Mouse (Mus musculus) thymus, postnatal 14 days (tissue): Measurements from ENCODE around the gene Slc25a33.
"Not testable (repeated sequence)": the region's sequence is repeated elsewhere in the genome, so short reads cannot be mapped to it uniquely, and the experiment has no call there.

Source experiments
- DNase-seq: peaks from one replicate; pipeline ENCODE4 v3.0.0; 2021

Gene Slc25a33

DNA sequence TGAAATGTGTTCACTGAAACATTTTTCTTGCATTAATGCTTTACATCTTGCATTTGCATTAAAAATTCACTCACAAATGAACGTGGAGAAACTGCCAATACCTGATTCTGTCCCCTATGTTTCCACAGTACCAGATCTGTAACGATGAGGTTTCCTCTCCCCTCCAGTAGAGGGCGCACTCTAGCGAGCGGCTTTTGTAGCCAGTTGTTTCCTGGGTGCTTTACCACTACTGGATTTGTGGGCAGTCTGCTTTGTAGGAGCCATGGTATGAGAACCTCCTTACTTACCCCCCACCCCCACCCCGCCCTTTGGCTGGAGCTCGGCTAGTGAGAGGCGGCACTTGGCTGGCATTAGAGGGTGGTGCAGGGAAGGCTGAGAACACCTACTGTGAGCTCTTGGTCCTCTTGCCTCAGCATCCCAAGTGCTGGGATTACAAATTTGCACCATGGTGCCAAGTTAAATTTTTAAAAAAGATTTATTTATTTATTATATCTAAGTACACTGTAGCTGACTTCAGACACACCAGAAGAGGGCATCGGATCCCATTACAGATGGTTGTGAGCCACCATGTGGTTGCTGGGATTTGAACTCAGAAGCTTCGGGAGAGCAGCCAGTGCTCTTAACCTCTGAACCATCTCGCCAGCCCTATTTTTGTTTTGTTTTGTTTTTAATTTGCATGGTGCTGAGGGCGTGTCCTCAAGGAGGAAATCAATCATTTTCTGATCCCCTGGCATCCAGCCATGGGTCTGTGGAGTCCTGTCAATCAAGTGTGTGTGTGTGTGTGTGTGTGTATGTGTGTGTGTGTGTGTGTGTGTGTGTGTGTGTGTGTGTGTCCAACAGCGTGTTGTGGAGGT is 19.3 kb upstream of the Slc25a33 start:
- peak; percentile 65 for DNase-seq

DNA sequence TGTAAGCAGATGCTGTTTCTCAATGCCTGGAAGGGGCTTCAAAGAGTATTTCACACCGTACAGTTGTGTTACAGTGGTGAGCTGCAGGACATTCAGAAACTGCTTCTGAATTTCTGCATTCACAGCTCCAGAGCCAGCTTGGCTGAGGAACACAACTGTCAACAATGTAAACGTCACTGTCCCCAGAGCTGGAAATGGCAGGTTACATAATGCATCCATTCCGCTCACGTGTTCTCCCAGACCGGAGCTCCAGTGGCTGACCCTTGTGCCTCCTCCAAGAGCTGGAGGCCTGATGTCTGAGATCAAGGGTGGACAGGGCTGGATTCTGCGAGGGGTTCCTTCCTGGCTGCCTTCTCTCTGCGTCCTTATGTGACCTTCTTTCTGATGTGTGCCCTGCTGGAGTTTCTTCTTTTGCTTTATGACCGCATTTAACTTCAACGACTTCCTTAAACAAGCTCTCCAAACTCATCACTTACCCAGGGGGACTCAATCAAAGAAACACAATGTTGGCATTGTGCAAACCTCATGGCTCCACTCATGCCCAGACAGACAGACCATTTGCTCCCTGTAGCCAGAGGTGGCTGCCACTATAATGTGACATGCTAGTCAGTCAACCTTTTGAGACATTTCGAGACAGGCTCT is 18.2 kb upstream of the Slc25a33 start:
- no peak for DNase-seq

DNA sequence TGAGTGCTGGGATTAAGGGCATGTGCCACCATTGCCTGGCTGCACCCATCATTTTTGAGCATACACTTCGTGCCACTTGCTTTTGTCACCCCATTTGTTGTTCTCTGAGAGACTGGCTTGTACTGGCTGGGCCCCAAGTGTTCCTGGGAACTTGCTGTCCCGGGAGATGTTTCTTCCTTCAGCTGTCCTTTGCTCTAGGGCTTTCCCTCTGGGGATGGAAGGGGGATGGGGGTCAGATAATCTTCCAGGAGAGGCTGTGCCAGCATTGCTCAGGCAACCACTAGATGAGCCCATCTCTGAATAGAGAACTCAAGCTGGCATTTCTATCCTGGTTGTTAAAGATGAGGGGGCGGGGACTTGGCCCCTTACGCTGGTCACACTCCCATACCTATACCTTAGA is 17.4 kb upstream of the Slc25a33 start:
- DNase-seq = no peak

DNA sequence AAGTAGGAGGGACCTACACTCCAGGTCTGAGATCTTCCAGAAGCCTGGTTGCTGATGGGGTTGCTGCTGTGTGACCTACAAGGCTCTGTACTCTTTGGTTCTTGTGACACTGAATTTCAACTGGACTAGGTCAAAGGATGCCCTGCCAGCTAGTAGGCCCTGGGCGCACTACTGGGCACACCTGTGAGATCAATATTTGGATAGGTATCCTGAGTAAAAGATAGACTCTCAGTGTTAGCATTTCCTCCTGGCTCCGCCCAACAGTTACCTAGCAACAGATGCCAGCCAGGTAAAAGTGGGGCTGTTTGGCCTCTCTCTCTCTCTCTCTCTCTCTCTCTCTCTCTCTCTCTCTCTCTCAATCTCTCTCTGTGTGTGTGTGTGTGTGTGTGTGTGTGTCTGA is 16.9 kb upstream of the Slc25a33 start:
- no peak for DNase-seq

DNA sequence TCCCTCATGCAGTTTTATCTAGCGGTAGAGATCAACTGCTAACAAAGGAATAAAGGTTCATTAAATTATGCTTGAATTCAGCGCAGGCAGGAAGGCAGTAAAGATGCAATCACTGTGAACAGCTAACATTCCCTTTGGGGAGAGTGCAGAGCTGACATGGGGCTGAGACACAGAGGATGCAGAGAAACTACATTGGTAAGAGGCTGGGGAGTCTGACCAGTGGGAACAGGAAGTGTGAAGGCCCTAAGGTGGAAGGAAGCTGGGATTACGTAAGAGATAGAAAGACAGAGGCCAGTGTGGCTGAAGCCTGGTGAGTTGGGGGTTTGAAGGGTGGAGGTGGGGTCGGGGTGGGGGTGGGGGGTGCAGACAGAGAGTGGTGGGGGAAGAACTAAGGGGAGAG is 16.5 kb upstream of the Slc25a33 start:
- no peak for DNase-seq

DNA sequence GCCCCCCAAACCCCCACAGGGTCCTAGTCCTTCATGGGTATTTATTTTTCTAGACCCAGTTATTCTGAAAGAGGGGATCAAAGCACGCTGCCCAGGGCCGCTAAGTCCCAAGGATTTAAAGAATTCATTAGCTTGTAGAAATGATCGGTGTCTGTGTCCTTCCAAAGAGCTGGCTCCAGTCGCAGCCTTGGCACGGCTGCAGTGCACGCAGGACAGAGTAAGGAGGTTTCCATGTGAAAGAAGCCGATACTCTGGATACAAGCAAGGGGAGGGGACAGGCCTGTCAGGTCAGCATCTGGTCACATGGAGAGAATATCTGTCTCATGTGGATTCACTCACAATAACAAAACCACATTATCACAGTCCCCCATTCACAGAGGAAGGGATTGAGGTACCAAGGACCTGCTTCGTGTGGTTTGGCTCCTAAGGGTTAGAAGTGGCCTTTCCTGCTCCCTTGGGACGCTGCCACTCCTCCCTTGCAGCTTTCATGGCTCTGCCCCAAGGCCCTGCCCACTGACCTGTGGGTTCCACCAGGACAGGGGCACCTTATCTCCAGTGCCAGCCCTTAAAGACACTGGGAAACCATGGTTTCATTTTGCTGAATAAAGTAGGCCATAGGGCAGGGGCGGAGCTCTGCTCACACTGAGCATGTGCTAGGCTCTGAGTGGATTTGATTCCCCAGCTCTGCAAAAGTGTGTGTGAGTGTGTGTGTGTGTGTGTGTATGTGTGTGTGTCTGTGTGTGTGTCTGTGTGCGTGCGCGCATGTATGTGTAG is 15.5 kb upstream of the Slc25a33 start:
- no peak for DNase-seq

DNA sequence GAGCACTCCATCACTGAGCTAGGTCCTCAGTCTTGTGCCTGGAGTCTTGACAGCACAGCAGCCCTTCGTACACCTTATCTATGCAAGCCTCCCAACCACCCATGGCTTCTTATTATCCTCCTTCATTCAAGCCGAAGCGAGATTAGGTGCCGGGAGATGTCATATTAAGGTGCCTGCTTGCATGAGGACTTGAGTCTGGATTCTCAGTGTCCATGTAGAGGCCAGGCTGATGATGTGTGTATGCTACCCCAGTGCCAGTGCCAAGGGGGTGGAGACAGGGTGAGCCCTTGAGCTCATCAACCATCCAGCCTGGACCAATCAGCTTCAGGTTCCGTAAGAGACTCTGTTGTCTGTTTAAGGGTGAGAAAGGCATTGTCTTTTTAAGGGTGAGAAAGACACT is 10.8 kb upstream of the Slc25a33 start:
- no peak for DNase-seq

DNA sequence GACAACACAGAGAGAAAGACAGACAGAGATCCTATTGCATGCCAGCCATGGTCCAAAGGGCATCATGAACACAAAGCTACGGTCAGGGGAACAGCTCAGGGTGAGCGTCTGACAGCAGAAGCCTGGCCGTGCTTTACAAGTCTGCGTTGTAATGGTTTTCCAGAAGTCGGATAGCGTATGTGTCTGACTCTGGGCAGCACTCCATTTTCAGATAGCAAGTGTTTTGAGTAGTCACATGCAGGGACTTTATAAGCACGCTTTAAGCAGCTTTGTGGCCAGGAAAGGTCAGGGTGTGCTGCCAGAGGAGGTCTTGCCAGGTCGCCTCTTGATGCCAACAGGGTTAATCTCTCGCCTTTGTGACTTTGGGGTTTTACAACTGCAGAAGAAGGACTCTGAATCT is 10.3 kb upstream of the Slc25a33 start:
- DNase-seq = no peak

DNA sequence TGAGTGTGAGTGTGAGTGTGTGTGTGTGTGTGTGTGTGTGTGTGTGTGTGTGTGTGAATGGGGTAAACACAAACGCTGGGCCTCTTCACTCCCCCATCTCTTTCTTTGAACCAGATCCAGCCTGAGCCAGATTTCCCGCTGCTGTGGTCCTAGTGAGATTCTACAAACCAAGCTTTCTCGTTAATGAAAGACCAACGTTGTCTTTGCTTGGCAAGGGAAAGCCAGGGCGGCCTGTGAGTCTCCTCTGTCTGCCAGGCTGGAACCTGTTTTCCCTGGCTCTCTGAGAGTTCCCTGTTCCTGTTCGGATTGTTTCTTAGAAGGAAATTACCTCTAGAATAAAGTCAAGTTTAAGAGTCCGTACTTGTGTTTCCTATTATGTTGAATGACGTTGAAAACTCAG is 8.9 kb upstream of the Slc25a33 start:
- DNase-seq = no peak

DNA sequence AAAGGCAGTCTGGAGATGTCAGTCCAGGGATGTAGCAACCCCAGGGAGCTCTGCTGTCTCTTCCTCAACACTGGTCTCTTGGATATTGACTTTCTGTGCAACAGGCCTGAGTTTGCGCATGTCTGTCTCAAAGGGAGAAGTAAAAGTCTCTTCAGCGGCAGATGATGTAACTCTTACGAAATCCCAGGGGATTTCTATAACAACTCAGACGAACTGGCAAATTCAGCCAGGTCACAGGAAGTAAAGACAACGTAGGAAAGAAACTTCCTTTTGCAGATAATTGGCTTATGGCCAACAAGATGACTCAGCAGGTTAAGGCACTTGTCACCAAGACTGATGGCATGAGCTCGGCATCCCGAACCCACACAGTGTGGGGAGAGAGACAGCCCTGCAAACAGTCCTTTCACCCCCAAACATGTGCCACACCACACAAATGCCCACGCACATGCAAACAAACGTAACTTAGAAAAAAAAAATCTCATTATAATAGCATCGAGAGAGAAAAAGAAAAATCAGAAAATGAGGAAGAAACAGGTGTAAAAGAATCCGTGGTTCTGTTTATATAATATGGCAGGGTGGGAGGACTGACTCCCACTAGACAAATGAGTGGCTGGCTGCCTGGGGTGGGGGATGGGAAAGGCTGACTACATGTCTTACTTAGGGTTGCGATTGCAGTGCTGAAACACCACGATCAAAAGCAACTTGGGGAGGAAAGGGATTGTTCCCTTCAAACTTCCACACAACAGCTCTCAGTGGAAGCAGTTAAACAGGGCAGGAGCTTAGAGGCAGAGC is 6.7 kb upstream of the Slc25a33 start:
- DNase-seq = no peak

DNA sequence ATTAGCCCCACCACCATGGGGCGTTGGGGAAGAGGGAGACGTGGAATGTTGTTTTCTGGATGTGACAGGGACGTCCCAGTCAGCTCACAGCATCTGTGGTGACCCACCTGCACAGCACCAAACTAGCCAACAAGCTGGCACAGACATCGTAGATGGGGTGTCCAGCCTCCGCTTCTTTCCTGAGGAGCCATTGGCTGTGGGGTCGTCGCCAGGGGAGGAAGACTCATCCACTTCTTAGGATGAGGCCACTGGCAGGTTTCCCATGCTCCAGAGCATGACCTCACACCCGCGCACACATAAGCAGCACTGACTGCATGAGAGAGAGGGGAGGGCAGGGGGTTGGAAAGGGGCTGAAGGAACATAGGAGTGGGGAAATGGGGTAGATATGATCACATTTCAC is 5.9 kb upstream of the Slc25a33 start:
- no peak for DNase-seq

DNA sequence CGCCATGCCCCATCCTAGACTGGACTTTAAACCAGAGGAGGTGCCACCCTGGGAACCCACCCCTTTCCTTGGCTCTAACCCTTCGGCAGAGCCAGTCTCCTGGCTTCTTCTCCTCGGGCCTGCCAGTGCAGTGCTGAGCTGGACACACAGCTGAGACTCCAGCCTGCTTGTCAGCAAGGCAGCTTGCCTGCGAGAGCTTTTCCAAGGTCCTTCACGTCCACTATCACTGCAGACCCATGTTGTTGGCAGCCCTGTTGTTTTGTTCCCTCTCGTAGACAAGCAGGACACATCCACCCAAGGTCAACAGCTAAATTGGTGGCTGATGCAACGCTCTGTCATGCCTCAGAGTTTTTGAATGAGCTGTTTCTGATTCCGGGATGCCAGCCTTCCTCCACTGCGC is 3.0 kb upstream of the Slc25a33 start:
- no peak for DNase-seq

DNA sequence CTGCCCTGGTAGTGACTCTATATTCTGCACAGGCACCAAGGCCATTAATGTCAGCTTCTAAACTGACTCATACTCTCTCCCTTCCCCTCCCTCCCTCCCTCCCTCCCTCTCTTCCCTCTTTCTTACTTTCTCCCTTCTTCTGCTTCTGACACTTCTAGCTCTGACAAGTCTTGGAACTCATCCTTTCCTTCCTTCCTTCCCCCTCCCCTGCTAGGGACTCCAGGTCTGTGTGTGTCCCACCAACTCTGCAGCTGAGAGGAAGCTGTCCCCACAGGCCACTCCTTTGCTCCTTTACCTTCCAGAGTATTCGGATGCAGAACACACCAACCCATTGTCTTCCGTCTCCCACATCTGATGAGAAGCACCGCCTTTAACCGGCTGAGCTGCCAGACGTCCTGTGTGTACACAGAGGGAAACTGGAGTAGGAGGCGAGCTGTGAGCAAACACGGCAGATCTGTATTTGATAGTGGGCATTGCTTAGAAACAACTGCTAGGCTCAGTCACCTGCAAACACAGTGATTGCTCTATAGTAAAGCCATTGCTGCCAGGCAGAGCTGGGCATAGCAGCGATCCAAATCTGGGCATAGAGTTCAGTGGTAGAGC is 1.8 kb upstream of the Slc25a33 start:
- DNase-seq = no peak

DNA sequence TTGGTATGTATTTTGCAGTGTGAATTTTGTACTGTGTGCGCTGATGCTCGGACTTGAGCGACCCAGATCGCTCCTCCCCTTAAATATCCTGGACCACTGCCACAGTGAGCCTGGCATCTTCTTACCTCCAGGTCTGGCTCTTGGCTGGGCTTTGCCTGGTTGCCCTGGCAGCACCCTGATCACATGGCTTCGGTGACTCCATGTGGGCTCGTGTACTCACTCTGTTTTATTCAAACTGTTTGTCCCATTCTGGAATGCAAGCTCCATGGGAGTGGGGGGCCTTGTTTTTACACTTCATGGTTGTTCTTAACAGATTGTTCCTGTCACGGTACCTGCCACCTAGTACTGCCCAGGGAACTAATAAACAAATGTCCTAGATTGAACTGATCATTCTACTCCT is 1.3 kb upstream of the Slc25a33 start:
- no peak for DNase-seq

DNA sequence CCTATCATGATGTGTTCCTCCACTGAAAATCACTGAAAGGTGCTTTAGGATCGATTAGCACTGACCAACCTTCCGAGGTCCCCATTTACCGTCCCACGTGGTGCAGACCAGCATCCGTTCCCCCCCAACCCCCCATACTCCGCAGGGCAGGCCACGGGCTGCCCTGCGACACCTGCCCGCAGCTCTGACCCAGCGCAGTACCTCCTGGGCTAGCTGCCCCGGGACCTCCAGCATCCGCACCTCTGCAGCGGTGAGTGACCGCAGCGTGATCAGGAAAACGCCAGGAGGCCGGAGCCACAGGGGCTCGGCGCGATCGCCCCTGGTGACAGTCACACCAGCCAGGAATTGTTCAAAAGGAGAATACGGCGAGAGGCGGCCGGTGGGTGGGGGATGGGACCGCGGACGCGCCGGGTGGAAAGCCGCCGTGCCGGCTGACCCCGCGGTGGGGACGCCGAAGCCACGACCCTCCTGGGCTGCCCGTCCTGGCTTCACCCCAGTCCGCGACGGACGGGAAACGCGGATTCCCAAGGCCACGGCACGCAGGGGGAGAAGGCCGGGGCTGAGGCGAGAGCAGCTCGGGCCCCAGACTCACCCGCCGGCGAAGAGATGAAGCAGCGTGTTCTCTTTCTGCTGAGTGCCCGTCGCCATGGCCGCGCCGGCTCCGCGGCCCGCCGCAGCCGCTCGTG is 526 bp downstream of the Slc25a33 start:
- no peak for DNase-seq

DNA sequence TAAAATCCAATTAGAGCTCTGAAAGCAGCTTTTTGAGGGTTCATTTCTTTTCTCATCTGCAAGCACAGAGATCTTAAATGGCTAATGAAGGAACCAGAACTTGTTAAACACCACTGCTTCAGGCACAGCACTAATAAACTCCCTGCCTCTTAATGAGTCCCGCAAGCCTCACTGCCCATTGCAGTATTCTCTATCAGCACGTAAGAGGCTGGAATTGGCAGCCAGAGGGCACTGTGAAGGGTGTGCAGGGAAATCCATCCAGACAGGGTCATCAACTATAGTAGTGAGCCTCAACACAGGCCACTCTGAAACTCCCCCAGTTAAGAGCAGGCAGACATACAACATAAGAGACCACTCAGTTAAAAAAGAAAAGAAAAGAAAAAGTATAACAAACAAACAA is 1.7 kb downstream of the Slc25a33 start:
- no peak for DNase-seq

DNA sequence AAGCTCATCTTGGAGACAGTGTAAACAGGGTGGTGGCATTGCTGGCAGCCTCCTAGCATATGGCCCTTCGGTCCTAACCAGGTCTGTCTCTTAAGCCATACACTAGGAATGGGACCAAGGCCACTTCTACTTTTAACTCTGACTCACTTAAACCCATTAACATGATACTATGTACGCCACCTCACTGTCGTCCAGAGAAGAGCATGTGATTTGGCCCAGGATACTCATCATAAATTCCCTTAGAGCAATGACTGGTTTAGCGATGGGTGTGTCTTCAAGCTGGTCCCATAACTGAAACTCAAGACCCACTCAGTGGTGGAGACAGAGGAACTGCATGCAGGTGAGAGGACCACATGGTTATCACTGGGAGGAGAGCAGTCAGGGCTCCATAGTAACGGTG is 8.9 kb downstream of the Slc25a33 start:
- DNase-seq = no peak

DNA sequence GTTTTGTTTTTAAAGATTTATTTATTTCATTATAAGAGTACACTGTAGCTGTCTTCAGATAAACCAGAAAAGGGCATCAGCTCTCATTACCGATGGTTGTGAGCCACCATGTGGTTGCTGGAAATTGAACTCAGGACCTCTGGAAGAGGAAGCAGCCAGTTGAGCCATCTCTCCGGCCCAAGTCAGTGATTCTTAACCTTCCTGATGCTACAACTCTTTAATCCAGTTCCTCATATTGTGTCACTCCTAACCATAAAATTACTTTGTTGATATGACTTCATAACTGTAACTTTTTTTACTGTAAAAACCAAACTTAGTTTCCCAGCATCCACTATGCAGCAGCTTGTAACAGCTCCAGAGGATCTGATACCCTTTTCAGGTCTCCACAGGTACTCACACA is 10.7 kb downstream of the Slc25a33 start:
- no peak for DNase-seq

DNA sequence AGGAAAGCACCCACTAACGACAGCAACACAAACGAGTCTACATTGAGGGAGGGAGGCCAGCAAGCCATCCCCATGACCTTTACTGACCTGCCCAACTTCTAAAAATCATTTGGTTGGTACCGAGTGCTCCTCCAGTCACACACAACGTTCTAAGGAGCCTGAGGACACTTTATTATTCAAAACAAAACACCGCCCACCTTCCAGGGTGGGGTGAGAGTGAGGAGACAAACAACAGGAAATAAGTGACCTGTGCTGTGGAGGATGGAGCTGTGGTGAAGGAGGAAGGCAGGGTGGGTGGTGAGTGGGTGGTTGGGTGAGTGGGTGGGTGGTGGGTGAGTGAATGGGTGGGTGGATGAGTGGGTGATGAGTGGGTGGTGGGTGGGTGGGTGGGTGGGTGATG is 14.6 kb downstream of the Slc25a33 start:
- DNase-seq = no peak

DNA sequence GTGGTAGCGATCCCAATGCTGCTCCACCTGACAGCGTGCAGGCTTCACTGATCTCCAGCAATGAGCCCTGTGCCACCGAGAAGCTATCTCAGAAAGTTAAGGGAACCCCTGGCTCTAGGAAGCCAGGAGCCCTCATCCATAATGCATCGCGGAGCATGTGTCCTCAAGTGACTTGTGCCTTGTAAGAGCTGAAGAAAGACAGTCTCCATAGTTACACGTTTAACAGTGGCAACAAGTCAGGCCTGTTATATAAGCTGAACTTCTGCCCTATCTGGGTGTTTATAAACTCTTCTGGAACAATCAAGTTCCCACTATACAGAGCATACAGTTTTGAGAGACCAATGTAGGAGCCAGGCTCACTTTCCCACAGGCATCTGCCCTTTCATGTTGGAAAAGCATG is 15.7 kb downstream of the Slc25a33 start:
- no peak for DNase-seq

DNA sequence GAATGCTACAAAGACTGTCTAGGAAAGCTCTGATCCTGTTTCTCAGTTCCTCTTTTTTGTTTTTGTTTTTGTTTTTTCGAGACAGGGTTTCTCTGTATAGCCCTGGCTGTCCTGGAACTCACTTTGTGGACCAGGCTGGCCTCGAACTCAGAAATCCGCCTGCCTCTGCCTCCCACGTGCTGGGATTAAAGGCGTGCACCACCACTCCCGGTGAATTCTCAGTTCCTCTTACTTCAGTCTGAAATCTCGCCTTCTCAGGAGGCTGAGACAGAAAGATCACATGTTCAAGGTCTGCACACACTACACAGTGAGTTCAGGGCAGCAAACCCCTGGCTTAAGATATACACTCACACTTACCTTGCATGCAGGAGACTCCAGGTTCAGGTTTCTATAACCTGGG is 17.5 kb downstream of the Slc25a33 start:
- DNase-seq = not testable (repeated sequence)

DNA sequence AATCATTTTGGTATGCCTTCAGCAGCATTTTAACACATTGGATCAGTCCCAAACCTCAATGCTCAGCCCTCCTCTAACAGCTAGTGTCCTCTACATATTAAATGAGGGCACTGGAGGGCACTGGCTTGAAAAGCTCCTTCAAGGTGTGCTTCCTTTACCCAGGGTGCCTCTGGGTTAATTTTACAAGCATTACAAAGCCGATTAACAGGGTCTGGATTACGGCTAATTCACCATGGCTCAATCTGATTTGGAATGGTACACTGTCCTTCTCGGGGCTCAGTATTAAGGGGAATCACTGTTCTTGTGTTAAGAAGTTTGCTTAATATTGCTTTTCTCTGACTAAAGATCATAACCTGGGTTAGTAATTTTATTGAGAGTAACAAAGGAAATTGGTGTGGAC is 21.2 kb downstream of the Slc25a33 start:
- DNase-seq = no peak
